Mouse (Mus musculus): ENCODE results near the gene Gm9844.

Gene Gm9844

DNA sequence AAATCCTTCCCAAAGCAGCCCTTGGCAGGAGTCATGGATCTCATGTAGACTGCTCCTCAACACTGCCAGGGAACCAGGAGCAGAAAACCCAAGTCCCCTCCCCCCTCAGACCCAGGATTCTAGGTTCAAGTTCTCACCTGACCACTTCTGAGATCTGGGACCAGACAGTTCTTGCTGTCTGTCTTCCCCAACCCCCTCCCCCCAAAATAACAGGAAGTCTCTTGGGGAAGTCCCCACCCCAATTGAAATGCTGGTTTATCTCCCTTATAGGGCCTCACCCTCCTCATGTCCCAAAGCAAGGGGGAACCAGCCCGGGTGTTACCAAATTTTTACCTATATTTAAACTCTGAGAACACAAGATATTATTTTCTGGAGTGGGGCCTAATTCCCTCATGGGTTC, 39.8 kb downstream of the Gm9844 start:
- DNase-seq (ENCODE audit: low spot score): no peak

GRCm38 (mm10) chr7:24902264-24902629, 40.2 kb downstream of the Gm9844 start:
- no peak for DNase-seq (ENCODE audit: low spot score)

GRCm38 (mm10) chr7:24902630-24903443, 40.8 kb downstream of the Gm9844 start, which contains the start of gene Arhgef1:
TSS of gene Arhgef1 (plus strand) at chr7:24902912.
- peak; percentile 50 for DNase-seq (ENCODE audit: low spot score)

DNA sequence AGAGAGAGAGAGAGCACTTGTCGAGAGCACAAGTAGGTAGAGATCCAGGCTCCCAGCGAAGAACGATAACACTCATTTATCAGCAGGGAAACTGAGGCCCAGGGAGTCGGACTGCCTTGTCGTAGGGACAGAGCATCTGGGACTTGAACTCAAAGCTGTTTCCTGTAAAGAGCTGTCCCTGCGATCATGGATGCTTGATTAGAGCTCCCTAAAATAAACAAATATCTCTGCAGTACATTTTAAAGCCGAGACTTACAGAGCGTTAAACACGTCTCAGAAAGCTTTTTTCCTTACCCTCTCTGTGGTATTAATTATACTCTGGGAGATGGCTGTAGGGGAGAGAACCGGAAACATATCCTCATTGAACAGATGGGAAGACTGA, 41.4 kb downstream of the Gm9844 start:
- no peak for DNase-seq (ENCODE audit: low spot score)

GRCm38 (mm10) chr7:24904070-24904483, 42.1 kb downstream of the Gm9844 start:
- DNase-seq (ENCODE audit: low spot score): peak; percentile 98

DNA sequence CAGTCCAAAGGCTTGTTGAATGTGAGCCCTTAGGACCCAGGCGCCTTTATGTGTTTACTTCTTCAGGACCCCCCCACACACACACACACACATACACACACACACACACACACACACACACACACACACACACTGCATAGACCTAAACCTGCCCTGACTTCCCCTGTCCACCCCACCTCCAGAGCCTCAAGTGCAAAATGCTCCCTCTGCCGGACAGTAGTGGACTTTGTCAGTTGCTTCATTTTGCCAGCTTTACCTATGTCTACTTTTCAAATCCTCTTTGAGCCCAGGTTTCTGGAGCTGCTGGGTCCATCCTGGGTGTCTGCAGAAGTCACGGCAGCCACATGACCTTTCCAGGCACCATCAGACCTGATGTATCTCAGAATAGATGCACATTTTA, 42.9 kb downstream of the Gm9844 start:
- peak; percentile 38 for DNase-seq (ENCODE audit: low spot score)

DNA sequence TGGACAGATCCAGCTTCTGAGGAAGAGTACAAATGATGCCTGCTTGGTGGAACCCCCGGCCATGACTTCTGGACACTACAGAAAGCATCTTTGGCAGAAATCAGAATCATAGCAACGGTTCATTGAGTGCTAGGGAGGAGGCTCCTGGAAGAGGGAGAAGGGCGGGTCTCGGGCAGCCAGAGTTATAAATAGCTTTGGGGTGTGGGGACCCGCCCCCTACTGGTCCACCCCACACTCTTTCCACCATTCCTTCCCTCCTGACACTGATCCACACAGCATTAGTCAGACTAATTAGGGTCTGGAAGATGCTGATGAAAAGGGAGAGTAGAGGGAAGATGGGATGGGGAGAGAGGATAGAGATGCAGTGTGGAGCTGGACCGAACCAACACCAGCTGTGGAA, 44.5 kb downstream of the Gm9844 start:
- no peak for DNase-seq (ENCODE audit: low spot score)

DNA sequence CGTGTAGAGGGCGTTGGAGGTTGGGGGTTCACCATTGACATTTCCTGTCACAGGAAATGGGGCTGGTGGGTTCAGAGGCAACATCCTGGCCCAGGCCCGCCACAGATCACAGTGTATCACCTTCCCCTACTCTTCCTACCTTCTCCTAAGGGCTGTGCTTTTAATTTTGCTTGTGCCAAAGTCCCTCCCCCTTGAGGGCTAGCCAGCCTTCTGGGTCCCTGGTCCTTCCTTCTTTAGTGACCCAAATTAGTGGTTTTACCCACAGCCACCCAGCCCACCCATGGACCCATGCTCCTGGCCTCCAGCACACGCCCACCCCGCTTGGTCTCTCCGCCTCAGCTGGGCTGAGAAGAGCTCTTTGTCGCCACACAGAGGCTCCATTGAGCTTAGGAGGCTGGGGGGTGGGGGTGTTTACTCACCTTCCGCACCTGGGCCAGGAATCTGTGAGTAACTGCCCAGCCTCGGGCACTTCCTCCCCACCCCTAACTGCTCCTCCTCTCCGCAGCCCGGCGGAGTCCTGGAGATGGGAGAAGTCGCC, 45.3 kb downstream of the Gm9844 start:
- DNase-seq (ENCODE audit: low spot score): no peak

All from testis, postnatal 14 days (tissue).